Mouse (Mus musculus): ENCODE results near the gene Tenm4. TPM values are rescaled to one million over a fixed set of nuclear protein-coding genes. Genes with fewer than 3 reads are reported as not detected.

Tenm4 gene
- total and polyA plus RNA-seq, 3 experiments, result 9.2 to 15.2 TPM; not detected in 1

- Histone ChIP-seq H3K36me3 (ENCODE audit: control insufficient read depth in 1 of 2, insufficient read depth in 2 of 2, low read length in 2 of 2) (peaks cover 0 to 2% of the 10 kb centered on the region in 2 experiments; a peak in 2 of 4 replicates), H3K27me3 (ENCODE audit: control insufficient read depth in 1 of 2, insufficient read depth in 2 of 2, low read length in 2 of 2) (no peaks in the 10 kb centered on the region), H3K4me3 (ENCODE audit: control insufficient read depth in 1 of 2, insufficient read depth in 1 of 2, low read depth in 2 of 2, low read length in 2 of 2) (no peak overlapping the region), H3K27ac (ENCODE audit: control insufficient read depth, low read depth, low read length) (peak overlapping the region; percentile 75), H3K4me1 (ENCODE audit: control insufficient read depth in 1 of 2, insufficient read depth in 2 of 2, low read length in 2 of 2) (peaks cover 2 to 3% of the 10 kb centered on the region in 2 experiments; a peak in 2 of 4 replicates), H3K9me3 (replicated peaks; ENCODE audit: insufficient read depth, low read length) (no peaks in the 10 kb centered on the region), H3K9ac (ENCODE audit: control insufficient read depth, low read depth, low read length, poor library complexity, severe bottlenecking) (peak overlapping the region; percentile 43; the same call in 1 of the 2 replicates), H3K79me2 (ENCODE audit: control insufficient read depth, insufficient read depth, low read length, poor library complexity) (no peaks in the 10 kb centered on the region)
- no peak for TF ChIP-seq TBP (IDR thresholded peaks at IDR 0.05; ENCODE audit: low read depth, low read length)
- no peak for TF ChIP-seq MEF2A (IDR thresholded peaks at IDR 0.05; ENCODE audit: extremely low read depth, insufficient replicate concordance, low read depth, low read length, poor library complexity, severe bottlenecking)
- no peak for TF ChIP-seq NRF1 (IDR thresholded peaks at IDR 0.05; ENCODE audit: insufficient read depth, low read depth, low read length, poor library complexity, severe bottlenecking)
- no peak for TF ChIP-seq MAFK (IDR thresholded peaks at IDR 0.05; ENCODE audit: borderline replicate concordance, low read depth, low read length)
- TF ChIP-seq BHLHE40 (IDR thresholded peaks at IDR 0.05; ENCODE audit: borderline replicate concordance, low read depth, low read length), result no peak
- TF ChIP-seq ETS1 (IDR thresholded peaks at IDR 0.05; ENCODE audit: low read depth, low read length), result no peak
- no peak for TF ChIP-seq POLR2AphosphoS2 (IDR thresholded peaks at IDR 0.05; ENCODE audit: low read length)
- TF ChIP-seq ELF1 (IDR thresholded peaks at IDR 0.05; ENCODE audit: low read depth, low read length), result no peak
- no peak for TF ChIP-seq MXI1 (IDR thresholded peaks at IDR 0.05; ENCODE audit: low read depth, low read length)
- no peak for TF ChIP-seq HCFC1 (IDR thresholded peaks at IDR 0.05; ENCODE audit: low read depth, low read length)
- no peak for TF ChIP-seq USF1 (IDR thresholded peaks at IDR 0.05; ENCODE audit: low read depth, low read length)
- TF ChIP-seq POLR2AphosphoS5 (IDR thresholded peaks at IDR 0.05; ENCODE audit: borderline replicate concordance, low read depth, low read length), result no peak
- TF ChIP-seq TAL1 (IDR thresholded peaks at IDR 0.05; ENCODE audit: low read length), result no peak
- TF ChIP-seq ZKSCAN1 (IDR thresholded peaks at IDR 0.05; ENCODE audit: low read depth, low read length), result no peak
- TF ChIP-seq ZMIZ1 (IDR thresholded peaks at IDR 0.05; ENCODE audit: low read depth, low read length), result no peak
- DNase-seq (ENCODE audit: low read depth, low spot score), result peak; percentile 10
Measured at GRCm38 (mm10) chr7:96817030-96817674, 646.1 kb downstream of the Tenm4 start.

DNA sequence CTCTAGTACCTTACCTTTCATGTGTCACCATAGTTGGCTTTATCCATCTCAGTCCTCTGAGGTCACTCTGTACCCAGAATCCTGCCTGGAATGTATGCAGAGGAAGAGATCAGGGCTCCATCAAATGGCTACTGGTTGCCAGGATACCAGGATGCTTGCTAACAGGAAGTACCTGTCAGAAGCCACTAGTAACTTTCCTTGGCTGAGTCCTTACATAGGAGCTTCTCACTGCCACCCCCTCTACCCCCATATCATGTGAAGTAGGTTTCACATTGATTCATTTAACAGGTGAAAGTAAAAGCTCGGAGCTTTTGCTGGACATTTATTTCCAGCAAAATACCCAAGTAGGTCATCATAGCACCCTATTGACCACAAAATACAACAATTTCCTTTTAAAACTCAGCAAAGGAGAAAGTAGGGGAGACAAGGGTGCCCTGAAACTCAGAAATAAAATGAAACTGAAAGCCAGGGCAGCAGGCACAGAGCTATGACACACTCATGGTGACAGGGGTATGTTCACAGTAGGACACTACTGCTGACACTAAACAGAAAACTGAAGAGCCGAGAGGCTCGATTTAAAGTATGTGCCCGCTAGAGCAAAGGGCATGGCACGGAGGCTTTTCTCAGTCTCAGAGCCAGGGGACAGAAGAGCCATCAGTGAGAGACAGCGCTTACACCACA, 647.3 kb downstream of the Tenm4 start:
- TF ChIP-seq GABPA (IDR thresholded peaks at IDR 0.05; ENCODE audit: low read depth, low read length) (no peak), USF1 (IDR thresholded peaks at IDR 0.05; ENCODE audit: low read depth, low read length) (no peak), ZNF384 (IDR thresholded peaks at IDR 0.05; ENCODE audit: low read depth, low read length) (no peak), RCOR1 (IDR thresholded peaks at IDR 0.05; ENCODE audit: low read depth, low read length) (no peak), BHLHE40 (IDR thresholded peaks at IDR 0.05; ENCODE audit: borderline replicate concordance, low read depth, low read length) (no peak), USF2 (IDR thresholded peaks at IDR 0.05; ENCODE audit: borderline replicate concordance in 1 of 2, insufficient read depth in 1 of 2, low read depth in 1 of 2, low read length in 2 of 2) (no peak), MAZ (IDR thresholded peaks at IDR 0.05; ENCODE audit: low read depth, low read length) (no peak), ZMIZ1 (IDR thresholded peaks at IDR 0.05; ENCODE audit: low read depth, low read length) (no peak), RAD21 (IDR thresholded peaks at IDR 0.05; ENCODE audit: low read depth, low read length) (no peak), EP300 (IDR thresholded peaks at IDR 0.05; ENCODE audit: low read depth in 1 of 2, low read length in 2 of 2) (no peak)

More for the DNA sequence above, 647.3 kb downstream of the Tenm4 start:
- H3K27me3 ChIP-seq (ENCODE audit: control insufficient read depth in 1 of 2, insufficient read depth in 2 of 2, low read length in 2 of 2), result no peaks in the 10 kb centered on the region
- no peaks in the 10 kb centered on the region for H3K9me3 ChIP-seq (replicated peaks; ENCODE audit: insufficient read depth, low read length)
- DNase-seq (ENCODE audit: low read depth, low spot score), result no peak
- peaks cover 0 to 2% of the 10 kb centered on the region in 2 experiments; a peak in 2 of 4 replicates for H3K36me3 ChIP-seq (ENCODE audit: control insufficient read depth in 1 of 2, insufficient read depth in 2 of 2, low read length in 2 of 2)
- no peak overlapping the region for H3K4me3 ChIP-seq (ENCODE audit: control insufficient read depth in 1 of 2, insufficient read depth in 1 of 2, low read depth in 2 of 2, low read length in 2 of 2)
- no peak overlapping the region for H3K27ac ChIP-seq (ENCODE audit: control insufficient read depth, low read depth, low read length)
- no peak overlapping the region for H3K9ac ChIP-seq (ENCODE audit: control insufficient read depth, low read depth, low read length, poor library complexity, severe bottlenecking)
- peaks cover 2 to 3% of the 10 kb centered on the region in 2 experiments; a peak in 2 of 4 replicates for H3K4me1 ChIP-seq (ENCODE audit: control insufficient read depth in 1 of 2, insufficient read depth in 2 of 2, low read length in 2 of 2)
- H3K79me2 ChIP-seq (ENCODE audit: control insufficient read depth, insufficient read depth, low read length, poor library complexity), result no peaks in the 10 kb centered on the region
